In the genomic region with DNA sequence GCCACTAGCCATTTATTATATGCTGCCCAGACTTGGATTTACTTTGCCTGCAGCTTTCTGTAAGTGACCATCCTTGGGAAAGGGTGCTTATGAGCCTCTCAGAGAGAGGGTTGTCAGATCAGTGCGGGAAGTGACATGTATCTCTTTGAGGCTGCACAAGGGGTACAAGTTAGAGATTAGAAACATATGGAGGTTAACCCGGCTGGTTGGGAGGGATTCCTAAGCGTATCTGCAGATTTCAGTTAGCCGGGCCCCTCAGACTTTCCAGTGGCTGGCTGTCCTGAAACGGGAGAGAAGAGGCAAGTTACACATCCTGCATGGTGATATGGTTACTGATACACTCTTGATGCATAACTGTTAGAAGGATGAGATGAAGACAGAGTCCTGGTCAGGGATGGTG, we compare ENCODE assay signal across 19 mouse cellular contexts.
"Had no signal": no experiment of that assay in that cellular context is flagged by ENCODE, and none has a peak within 500 bp of the region (broad histone marks: within the 10 kb centered on the region; RNA-seq: fewer than 3 reads in every experiment).

No protein-coding gene starts in this region.

- H3K4me2 ChIP-seq: limb, embryonic 15.5 days; lung, embryonic 15.5 days; midbrain, embryonic 13.5 days; neural tube, embryonic 13.5 days had no signal

- H3K9ac ChIP-seq: limb, embryonic 15.5 days; lung, embryonic 15.5 days; midbrain, embryonic 13.5 days; neural tube, embryonic 13.5 days had no signal

- H3K9me3 ChIP-seq: limb, embryonic 15.5 days; lung, embryonic 15.5 days; megakaryocyte, embryonic 14.5 days; midbrain, embryonic 10.5 days; midbrain, embryonic 13.5 days; neural tube, embryonic 13.5 days had no signal

- H3K36me3 ChIP-seq: lung, embryonic 15.5 days; midbrain, embryonic 13.5 days had no signal

- H3K27me3 ChIP-seq: limb, embryonic 15.5 days; lung, embryonic 15.5 days; megakaryocyte, embryonic 14.5 days; midbrain, embryonic 13.5 days; neural tube, embryonic 13.5 days had no signal

- H3K27ac ChIP-seq: layer of hippocampus, adult 2 months; limb, embryonic 15.5 days; lung, embryonic 15.5 days; midbrain, embryonic 10.5 days; midbrain, embryonic 13.5 days; neural tube, embryonic 13.5 days had no signal

- ATAC-seq: intestine, embryonic 16.5 days; midbrain, embryonic 13.5 days; midbrain, embryonic 16.5 days had no signal

- DNase-seq: kidney, adult 18-20 months; layer of hippocampus, adult 9-11 months; lung, adult 18-20 months; lung, postnatal 36 days; retina, postnatal 1 day; right cerebral cortex, postnatal 25 days; thymus, adult 18-20 months; thymus, postnatal 14 days; thymus, postnatal 4 days had no signal

- H3K4me3 ChIP-seq: layer of hippocampus, adult 2 months; limb, embryonic 15.5 days; lung, embryonic 15.5 days; megakaryocyte, embryonic 14.5 days; midbrain, embryonic 10.5 days; midbrain, embryonic 13.5 days; myocyte; neural tube, embryonic 13.5 days had no signal
